Mouse (Mus musculus) liver, embryonic 12.5 days (tissue): ENCODE results near the gene Ap3d1. TPM values are rescaled to one million over a fixed set of nuclear protein-coding genes. Genes with fewer than 3 reads are reported as not detected.

Experiments used
- ATAC-seq: fragments of 200-750 bp; cut with Nextera tagmentation; 2 replicates; pipeline ENCODE4 v1.8.0; 2017; ENCODE audit warnings: moderate number of reproducible peaks, mild to moderate bottlenecking, moderate library complexity
- H3K27ac ChIP-seq: fragments of 300-500 bp; sonication (generic); 2 replicates; pipeline ENCODE4 v1.5.1; 2016; ENCODE audit warnings: mild to moderate bottlenecking
- H3K27me3 ChIP-seq: fragments of 300-500 bp; sonication (generic); replicated peaks from 2 replicates; pipeline ENCODE4 v1.6.1; 2016; ENCODE audit warnings: mild to moderate bottlenecking, moderate library complexity
- H3K36me3 ChIP-seq: fragments of 300-500 bp; sonication (generic); 2 replicates; pipeline ENCODE4 v1.6.1; 2016; ENCODE audit warnings: mild to moderate bottlenecking, moderate library complexity
- H3K4me1 ChIP-seq: fragments of 300-500 bp; sonication (generic); 2 replicates; pipeline ENCODE4 v1.6.1; 2016
- H3K4me2 ChIP-seq: fragments of 300-500 bp; sonication (generic); 2 replicates; pipeline ENCODE4 v1.6.1; 2016; ENCODE audit warnings: mild to moderate bottlenecking, moderate library complexity
- H3K4me3 ChIP-seq: fragments of 300-500 bp; sonication (generic); 2 replicates; pipeline ENCODE4 v1.5.1; 2016; ENCODE audit warnings: mild to moderate bottlenecking, moderate library complexity
- H3K9ac ChIP-seq: fragments of 300-500 bp; sonication (generic); 2 replicates; pipeline ENCODE4 v1.6.1; 2016; ENCODE audit warnings: mild to moderate bottlenecking, moderate library complexity
- H3K9me3 ChIP-seq: fragments of 300-500 bp; sonication (generic); replicated peaks from 2 replicates; pipeline ENCODE4 v1.6.1; 2016; ENCODE audit warnings: mild to moderate bottlenecking, moderate library complexity
- WGBS: fragments of 180-500 bp; shearing (Covaris S2); methylation state at CpG from one replicate; pipeline ENCODE4 v1.1.7; 2016; ENCODE audit not compliant: insufficient replicate concordance; 5-methylcytosine and 5-hydroxymethylcytosine counted together
- polyA plus RNA-seq: library from polyadenylated mRNA; unstranded; fragments of >200 nt; fragmentation: Nextera tagmentation; extraction: Ambion mirVana; gene quantifications from 2 replicates; pipeline ENCODE4 v1.2.1, GENCODE M21; 2016

Gene Ap3d1
- polyA plus RNA-seq, 1 experiment from 2014 or later: 38.2 TPM

GRCm38 (mm10) chr10:80669018-80669417, 73.0 kb downstream of the Ap3d1 start:
- Histone ChIP-seq H3K27ac (no peak overlapping the region), H3K4me1 (peaks cover 70% of the 10 kb centered on the region), H3K27me3 (no peaks in the 10 kb centered on the region), H3K4me2 (no peak overlapping the region), H3K4me3 (no peak overlapping the region), H3K9me3 (no peaks in the 10 kb centered on the region), H3K9ac (no peak overlapping the region), H3K36me3 (peaks cover 89% of the 10 kb centered on the region)
- 83% methylated on average over 12 of the region's 12 CpGs for WGBS
- no peak for ATAC-seq

GRCm38 (mm10) chr10:80668614-80669013, 73.5 kb downstream of the Ap3d1 start:
- H3K27ac ChIP-seq: no peak overlapping the region
- ATAC-seq: no peak
- no peaks in the 10 kb centered on the region for H3K9me3 ChIP-seq
- peaks cover 70% of the 10 kb centered on the region for H3K4me1 ChIP-seq
- H3K36me3 ChIP-seq: peaks cover 85% of the 10 kb centered on the region
- no peak overlapping the region for H3K9ac ChIP-seq
- H3K4me2 ChIP-seq: no peak overlapping the region
- WGBS: 82% methylated on average over 11 of the region's 11 CpGs
- H3K27me3 ChIP-seq: no peaks in the 10 kb centered on the region
- H3K4me3 ChIP-seq: no peak overlapping the region

- peaks cover 68% of the 10 kb centered on the region for H3K36me3 ChIP-seq
- no peak overlapping the region for H3K4me3 ChIP-seq
- H3K9me3 ChIP-seq: no peaks in the 10 kb centered on the region
- no peak for ATAC-seq
- H3K27ac ChIP-seq: 0 out of 2 replicates have a peak overlapping the region, but pooled peaks have one; percentile 22
- no peak overlapping the region for H3K9ac ChIP-seq
- 85% methylated on average over 19 of the region's 19 CpGs for WGBS
- peaks cover 68% of the 10 kb centered on the region for H3K4me1 ChIP-seq
- no peaks in the 10 kb centered on the region for H3K27me3 ChIP-seq
- no peak overlapping the region for H3K4me2 ChIP-seq
Observed at GRCm38 (mm10) chr10:80666837-80667412, 75.1 kb downstream of the Ap3d1 start.

- H3K9ac ChIP-seq: 0 out of 2 replicates have a peak overlapping the region, but pooled peaks have one; percentile 7
- ATAC-seq: 0 out of 2 replicates have a peak, but pooled peaks have one; percentile 10
- 69% methylated on average over 10 of the region's 10 CpGs for WGBS
- no peaks in the 10 kb centered on the region for H3K9me3 ChIP-seq
- H3K36me3 ChIP-seq: peaks cover 60% of the 10 kb centered on the region
- peaks cover 63% of the 10 kb centered on the region for H3K4me1 ChIP-seq
- H3K27me3 ChIP-seq: no peaks in the 10 kb centered on the region
- peak overlapping the region; percentile 48 for H3K27ac ChIP-seq
- no peak overlapping the region for H3K4me3 ChIP-seq
- H3K4me2 ChIP-seq: 0 out of 2 replicates have a peak overlapping the region, but pooled peaks have one; percentile 4
Observed at GRCm38 (mm10) chr10:80665981-80666733, 75.9 kb downstream of the Ap3d1 start.

- H3K4me1 ChIP-seq: peaks cover 66% of the 10 kb centered on the region
- no peak for ATAC-seq
- H3K27ac ChIP-seq: peak overlapping the region; percentile 81
- H3K9ac ChIP-seq: peak overlapping the region; percentile 54
- H3K36me3 ChIP-seq: peaks cover 53% of the 10 kb centered on the region
- H3K27me3 ChIP-seq: no peaks in the 10 kb centered on the region
- H3K4me3 ChIP-seq: no peak overlapping the region
- H3K9me3 ChIP-seq: no peaks in the 10 kb centered on the region
- H3K4me2 ChIP-seq: peak overlapping the region; percentile 55
- 58% methylated on average over 4 of the region's 4 CpGs for WGBS
Observed at GRCm38 (mm10) chr10:80665459-80665858, 76.6 kb downstream of the Ap3d1 start.

- Histone ChIP-seq H3K27ac (peak overlapping the region; percentile 81), H3K9ac (peak overlapping the region; percentile 54), H3K36me3 (peaks cover 49% of the 10 kb centered on the region), H3K4me2 (peak overlapping the region; percentile 55), H3K27me3 (no peaks in the 10 kb centered on the region), H3K4me3 (peak overlapping the region; percentile 8; the same call in 1 of the 2 replicates), H3K9me3 (no peaks in the 10 kb centered on the region), H3K4me1 (peaks cover 62% of the 10 kb centered on the region)
- ATAC-seq: 0 out of 2 replicates have a peak, but pooled peaks have one; percentile 16
- WGBS: 16% methylated on average over 10 of the region's 10 CpGs
Observed at GRCm38 (mm10) chr10:80665016-80665380, 77.1 kb downstream of the Ap3d1 start.

GRCm38 (mm10) chr10:80664197-80665015, 77.7 kb downstream of the Ap3d1 start:
- Histone ChIP-seq H3K9ac (peak overlapping the region; percentile 54), H3K4me2 (peak overlapping the region; percentile 55), H3K27ac (peak overlapping the region; percentile 81), H3K27me3 (no peaks in the 10 kb centered on the region), H3K9me3 (no peaks in the 10 kb centered on the region), H3K4me1 (peaks cover 62% of the 10 kb centered on the region), H3K4me3 (peak overlapping the region; percentile 8; the same call in 1 of the 2 replicates), H3K36me3 (peaks cover 43% of the 10 kb centered on the region)
- 19% methylated on average over 16 of the region's 16 CpGs for WGBS
- peak; percentile 38; the same call in 1 of the 2 replicates for ATAC-seq

- Histone ChIP-seq H3K36me3 (peaks cover 35% of the 10 kb centered on the region), H3K4me2 (peak overlapping the region; percentile 4; the same call in 1 of the 2 replicates), H3K27ac (peak overlapping the region; percentile 81), H3K27me3 (no peaks in the 10 kb centered on the region), H3K9ac (no peak overlapping the region), H3K4me1 (peaks cover 69% of the 10 kb centered on the region), H3K4me3 (no peak overlapping the region), H3K9me3 (no peaks in the 10 kb centered on the region)
- no peak for ATAC-seq
- WGBS: 12% methylated on average over 5 of the region's 5 CpGs
Observed at GRCm38 (mm10) chr10:80663485-80664196, 78.4 kb downstream of the Ap3d1 start.

- ATAC-seq: no peak
- H3K9me3 ChIP-seq: no peaks in the 10 kb centered on the region
- peaks cover 10% of the 10 kb centered on the region for H3K36me3 ChIP-seq
- H3K4me2 ChIP-seq: no peak overlapping the region
- 38% methylated on average over 5 of the region's 5 CpGs for WGBS
- H3K9ac ChIP-seq: no peak overlapping the region
- H3K4me1 ChIP-seq: peaks cover 79% of the 10 kb centered on the region
- no peaks in the 10 kb centered on the region for H3K27me3 ChIP-seq
- H3K4me3 ChIP-seq: no peak overlapping the region
- H3K27ac ChIP-seq: 0 out of 2 replicates have a peak overlapping the region, but pooled peaks have one; percentile 56
Observed at GRCm38 (mm10) chr10:80661149-80661548, 80.9 kb downstream of the Ap3d1 start.

- Histone ChIP-seq H3K27ac (peak overlapping the region; percentile 88), H3K9me3 (no peaks in the 10 kb centered on the region), H3K4me2 (peak overlapping the region; percentile 47), H3K27me3 (no peaks in the 10 kb centered on the region), H3K36me3 (no peaks in the 10 kb centered on the region), H3K4me3 (peak overlapping the region; percentile 44), H3K4me1 (peaks cover 78% of the 10 kb centered on the region), H3K9ac (peak overlapping the region; percentile 61)
- ATAC-seq: no peak
- WGBS: 13% methylated on average over 10 of the region's 10 CpGs
Observed at GRCm38 (mm10) chr10:80659213-80659612, 82.9 kb downstream of the Ap3d1 start.

GRCm38 (mm10) chr10:80658841-80659202, 83.2 kb downstream of the Ap3d1 start:
- H3K36me3 ChIP-seq: no peaks in the 10 kb centered on the region
- no peaks in the 10 kb centered on the region for H3K9me3 ChIP-seq
- peak; percentile 43; the same call in 1 of the 2 replicates for ATAC-seq
- H3K9ac ChIP-seq: peak overlapping the region; percentile 25; the same call in 1 of the 2 replicates
- peak overlapping the region; percentile 88 for H3K27ac ChIP-seq
- H3K4me3 ChIP-seq: peak overlapping the region; percentile 44; the same call in 1 of the 2 replicates
- 60% methylated on average over 4 of the region's 4 CpGs for WGBS
- H3K4me2 ChIP-seq: peak overlapping the region; percentile 47
- H3K4me1 ChIP-seq: peaks cover 76% of the 10 kb centered on the region
- no peaks in the 10 kb centered on the region for H3K27me3 ChIP-seq
